Mouse (Mus musculus) liver, embryonic 14.5 days (tissue): ENCODE data around the gene Clic6. TPM values are rescaled to one million over a fixed set of nuclear protein-coding genes. Genes with fewer than 3 reads are reported as not detected.

Source experiments
- ATAC-seq: fragments of 200-750 bp; cut with Nextera tagmentation; 2 replicates; pipeline ENCODE4 v1.8.0; 2017; ENCODE audit warnings: moderate number of reproducible peaks, mild to moderate bottlenecking, moderate library complexity; ENCODE audit not compliant: insufficient read depth
- DNase-seq, 3 experiments: peaks; one replicate each; pipeline ENCODE4 v3.0.0-alpha.2; 2012 to 2013; ENCODE audit warnings: low read depth in 3 of 3, low spot score in 3 of 3
- H3K27ac ChIP-seq: fragments of 300-500 bp; sonication (generic); 2 replicates; pipeline ENCODE4 v1.5.1; 2014; ENCODE audit warnings: moderate library complexity, mild to moderate bottlenecking, control low read depth, inconsistent platforms
- H3K27me3 ChIP-seq: fragments of 300-500 bp; sonication (generic); 2 replicates; pipeline ENCODE4 v1.6.1; 2014; ENCODE audit warnings: mild to moderate bottlenecking, low read length, moderate library complexity; ENCODE audit not compliant: control insufficient read depth, insufficient read depth
- H3K36me3 ChIP-seq: fragments of 300-500 bp; sonication (generic); replicated peaks from 2 replicates; pipeline ENCODE4 v1.6.1; 2014; ENCODE audit warnings: low read depth; ENCODE audit not compliant: control insufficient read depth, insufficient read depth
- H3K4me1 ChIP-seq, 2 experiments: fragments of 200-500 bp in 1 of 2; fragments of 300-500 bp in 1 of 2; sonication (generic) in 1 of 2; replicated peaks; 2 replicates each; pipeline ENCODE4 v1.6.1; 2012 to 2014; ENCODE audit warnings: antibody characterized with exemption in 1 of 2, inconsistent platforms in 1 of 2, low read length in 1 of 2; ENCODE audit not compliant: control insufficient read depth in 2 of 2, insufficient read depth in 2 of 2
- H3K4me2 ChIP-seq: fragments of 300-500 bp; sonication (generic); 2 replicates; pipeline ENCODE4 v1.6.1; 2014; ENCODE audit warnings: low read depth, mild to moderate bottlenecking, control low read depth, moderate library complexity
- H3K4me3 ChIP-seq, 2 experiments: fragments of 200-500 bp in 1 of 2; fragments of 300-500 bp in 1 of 2; sonication (generic) in 1 of 2; 2 replicates each; pipeline ENCODE4 v1.5.1; 2012 to 2014; ENCODE audit warnings: low read depth in 2 of 2, low read length in 2 of 2, mild to moderate bottlenecking in 2 of 2, control low read depth in 1 of 2, inconsistent platforms in 1 of 2, moderate library complexity in 1 of 2; ENCODE audit not compliant: insufficient read depth in 1 of 2
- H3K9ac ChIP-seq: fragments of 300-500 bp; sonication (generic); replicated peaks from 2 replicates; pipeline ENCODE4 v1.6.1; 2014; ENCODE audit warnings: mild to moderate bottlenecking, control low read depth, moderate library complexity
- H3K9me3 ChIP-seq: fragments of 300-500 bp; sonication (generic); 2 replicates; pipeline ENCODE4 v1.6.1; 2016; ENCODE audit warnings: low read length, mixed read lengths; ENCODE audit not compliant: control insufficient read depth
- CTCF ChIP-seq: IDR thresholded peaks from 2 replicates; pipeline ENCODE4 v1.5.1; 2016; ENCODE audit warnings: antibody characterized with exemption, low read depth, control low read depth
- EP300 ChIP-seq: IDR thresholded peaks from 2 replicates; pipeline ENCODE4 v1.6.1; 2016; ENCODE audit warnings: antibody characterized with exemption, low read depth
- WGBS: fragments of 180-500 bp; shearing (Covaris S2); extraction: QIAGEN DNeasy Blood & Tissue Kit; methylation state at CpG from one replicate; pipeline ENCODE4 v1.1.7; 2014; ENCODE audit not compliant: insufficient replicate concordance; 5-methylcytosine and 5-hydroxymethylcytosine counted together
- polyA plus RNA-seq, 2 experiments: library from polyadenylated mRNA; depleted of rRNA in 1 of 2; stranded (reverse) in 1 of 2; unstranded in 1 of 2; fragments of >200 nt; fragmentation: Nextera tagmentation in 1 of 2; extraction: Ambion mirVana in 1 of 2; gene quantifications; 2 replicates each; pipeline versions ENCODE4 v1.2.1 to v1.2.3; 2012 to 2014

Gene Clic6
- polyA plus RNA-seq, 2 experiments, result 0.11 to 0.28 TPM

DNA sequence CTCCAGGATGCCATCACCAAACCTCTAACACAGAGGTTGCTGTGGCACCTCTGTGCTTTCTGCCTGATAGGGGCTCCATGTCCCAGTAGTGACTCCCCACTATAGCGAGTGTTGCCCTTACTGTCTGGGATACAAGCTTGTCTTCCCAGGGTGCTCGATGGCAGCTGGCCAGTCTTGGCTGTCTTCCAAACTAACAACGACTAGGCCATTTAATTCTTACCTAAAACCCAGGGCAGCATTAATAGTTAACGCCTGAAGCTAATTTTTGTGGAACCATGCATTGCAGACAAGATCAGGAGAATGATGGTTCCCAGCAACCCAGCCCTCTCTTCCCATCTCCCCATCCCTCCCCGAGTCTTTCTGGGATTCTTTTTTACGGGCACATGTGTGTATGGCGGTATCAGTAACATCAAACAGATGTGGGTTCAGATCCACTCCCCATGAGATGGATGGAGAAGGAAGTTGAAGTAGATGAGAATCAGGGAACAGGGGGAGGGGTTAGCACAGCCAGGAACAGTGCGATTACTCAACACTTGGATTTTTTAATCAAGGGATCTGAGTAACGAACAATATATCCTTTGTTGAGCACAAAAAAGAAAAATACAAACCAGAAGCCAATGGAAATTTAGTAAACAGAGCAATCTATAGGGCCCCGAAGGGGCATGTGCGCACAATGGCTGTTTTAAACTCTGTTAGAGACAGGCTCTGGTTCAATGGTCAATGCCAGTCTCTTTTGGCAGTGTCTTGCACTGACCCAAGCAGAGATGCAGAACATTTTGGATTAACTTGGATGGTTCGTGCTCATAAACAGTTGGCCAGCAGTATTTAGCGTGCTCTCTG is 66.0 kb downstream of the Clic6 start:
- Histone ChIP-seq H3K9me3 (no peaks in the 10 kb centered on the region), H3K36me3 (no peaks in the 10 kb centered on the region), H3K27ac (no peak overlapping the region), H3K4me1 (no peaks in the 10 kb centered on the region), H3K4me3 (no peak overlapping the region), H3K27me3 (no peaks in the 10 kb centered on the region), H3K9ac (no peak overlapping the region), H3K4me2 (no peak overlapping the region)
- ATAC-seq (no peak), DNase-seq (no peak)
- TF ChIP-seq EP300 (no peak), CTCF (no peak)
- WGBS, result 66% methylated on average over 13 of the region's 13 CpGs

DNA sequence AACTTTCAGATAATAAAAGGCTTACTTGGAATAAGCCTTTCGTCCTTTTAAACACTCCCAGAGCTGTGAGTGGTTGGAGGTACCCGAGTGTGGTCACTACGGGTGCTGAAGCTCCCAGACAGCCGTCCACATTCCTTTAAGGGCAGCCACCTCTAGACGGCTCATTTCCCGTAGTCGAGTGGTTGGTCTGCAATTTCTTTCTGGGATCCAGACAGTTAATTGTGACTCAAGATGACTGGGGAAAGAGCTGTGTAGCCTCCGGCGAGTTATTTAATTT is 66.5 kb downstream of the Clic6 start:
- no peak for DNase-seq
- WGBS, result 65% methylated on average over 9 of the region's 9 CpGs
- TF ChIP-seq CTCF (no peak), EP300 (no peak)
- no peaks in the 10 kb centered on the region for H3K9me3 ChIP-seq
- H3K27ac ChIP-seq, result no peak overlapping the region
- H3K4me1 ChIP-seq, result no peaks in the 10 kb centered on the region
- H3K4me3 ChIP-seq, result no peak overlapping the region
- H3K27me3 ChIP-seq, result no peaks in the 10 kb centered on the region
- H3K4me2 ChIP-seq, result no peak overlapping the region
- no peak overlapping the region for H3K9ac ChIP-seq
- ATAC-seq, result no peak
- H3K36me3 ChIP-seq, result no peaks in the 10 kb centered on the region

DNA sequence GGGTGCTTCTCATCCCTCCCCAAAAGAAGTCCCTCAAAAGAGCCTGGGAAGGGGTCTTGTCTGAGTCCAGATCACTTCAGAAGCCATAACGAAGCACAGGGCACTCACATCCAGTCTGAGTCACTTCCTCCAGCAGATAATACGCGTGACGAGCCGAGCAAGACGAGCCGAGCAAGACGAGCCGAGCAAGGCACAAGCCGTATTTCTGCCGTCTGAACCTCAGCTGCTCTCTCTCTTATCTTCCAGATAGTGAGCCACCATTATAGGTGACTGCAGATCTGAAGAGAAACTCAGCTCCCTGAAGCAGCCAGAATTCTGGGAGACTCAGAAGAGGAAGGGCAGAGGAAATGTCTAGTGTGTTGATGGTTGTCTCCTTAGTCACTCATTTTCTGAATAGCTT is 67.3 kb downstream of the Clic6 start:
- H3K4me2 ChIP-seq, result no peak overlapping the region
- H3K27ac ChIP-seq, result no peak overlapping the region
- H3K4me3 ChIP-seq, result no peak overlapping the region
- H3K9ac ChIP-seq, result no peak overlapping the region
- no peaks in the 10 kb centered on the region for H3K4me1 ChIP-seq
- DNase-seq (no peak), ATAC-seq (no peak)
- no peaks in the 10 kb centered on the region for H3K36me3 ChIP-seq
- no peaks in the 10 kb centered on the region for H3K9me3 ChIP-seq
- 12% methylated on average over 11 of the region's 11 CpGs for WGBS
- TF ChIP-seq CTCF, result no peak
- TF ChIP-seq EP300, result no peak
- no peaks in the 10 kb centered on the region for H3K27me3 ChIP-seq

DNA sequence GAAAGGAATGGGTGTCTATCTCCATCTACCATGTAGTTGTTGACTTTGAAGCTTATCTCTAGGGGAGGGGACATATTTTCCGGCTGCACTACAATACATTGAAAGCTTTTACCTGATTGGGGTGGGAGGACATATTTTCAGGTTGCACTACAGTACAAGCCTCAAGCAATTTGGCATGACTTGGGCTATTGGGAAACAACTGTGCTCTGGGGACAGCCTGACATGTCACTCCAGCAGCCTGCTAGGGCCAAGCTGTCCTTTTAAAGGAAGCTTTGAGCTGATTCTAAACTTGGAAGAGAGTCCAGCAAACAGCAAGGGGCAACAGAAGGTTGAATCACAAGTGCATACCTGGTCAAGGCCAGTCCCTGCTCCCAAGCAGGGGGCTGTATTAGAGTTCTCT is 69.5 kb downstream of the Clic6 start:
- H3K27me3 ChIP-seq, result no peaks in the 10 kb centered on the region
- no peak overlapping the region for H3K9ac ChIP-seq
- TF ChIP-seq CTCF (no peak), EP300 (no peak)
- no peak overlapping the region for H3K27ac ChIP-seq
- WGBS, result 35% methylated on average over 1 of the region's 1 CpGs
- no peak for DNase-seq
- H3K4me2 ChIP-seq, result no peak overlapping the region
- H3K4me3 ChIP-seq, result no peak overlapping the region
- no peaks in the 10 kb centered on the region for H3K36me3 ChIP-seq
- no peaks in the 10 kb centered on the region for H3K4me1 ChIP-seq
- no peak for ATAC-seq
- H3K9me3 ChIP-seq, result no peaks in the 10 kb centered on the region

DNA sequence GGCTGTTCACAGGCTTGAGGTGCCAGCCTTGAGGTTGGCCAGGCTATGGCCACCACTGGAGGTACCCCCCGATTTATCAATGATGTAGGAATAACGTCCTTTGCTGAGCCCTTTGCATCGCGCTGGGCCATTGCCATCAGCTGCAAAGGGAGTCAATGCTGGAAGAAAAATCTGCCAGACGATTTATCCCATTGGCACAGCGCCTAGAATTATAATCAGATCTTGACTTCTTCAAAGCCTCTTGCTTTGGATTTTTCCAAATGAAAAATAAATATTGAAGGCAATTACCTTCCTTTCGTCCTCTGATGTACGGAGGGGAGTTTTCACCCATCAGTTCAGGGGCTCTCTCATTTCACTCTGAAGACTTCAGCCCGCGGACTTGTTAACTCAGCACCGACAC is 79.8 kb downstream of the Clic6 start:
- WGBS, result 69% methylated on average over 11 of the region's 11 CpGs
- Histone ChIP-seq H3K9me3 (no peaks in the 10 kb centered on the region), H3K9ac (no peak overlapping the region), H3K4me1 (no peaks in the 10 kb centered on the region; a peak in 1 of 4 replicates), H3K36me3 (no peaks in the 10 kb centered on the region), H3K4me3 (no peak overlapping the region), H3K27ac (no peak overlapping the region), H3K4me2 (no peak overlapping the region), H3K27me3 (no peaks in the 10 kb centered on the region)
- no peak for ATAC-seq
- no peak for DNase-seq
- TF ChIP-seq EP300, result no peak
- no peak for TF ChIP-seq CTCF
